Mouse (Mus musculus): Measurements from ENCODE around the gene Crmp1.

DNA sequence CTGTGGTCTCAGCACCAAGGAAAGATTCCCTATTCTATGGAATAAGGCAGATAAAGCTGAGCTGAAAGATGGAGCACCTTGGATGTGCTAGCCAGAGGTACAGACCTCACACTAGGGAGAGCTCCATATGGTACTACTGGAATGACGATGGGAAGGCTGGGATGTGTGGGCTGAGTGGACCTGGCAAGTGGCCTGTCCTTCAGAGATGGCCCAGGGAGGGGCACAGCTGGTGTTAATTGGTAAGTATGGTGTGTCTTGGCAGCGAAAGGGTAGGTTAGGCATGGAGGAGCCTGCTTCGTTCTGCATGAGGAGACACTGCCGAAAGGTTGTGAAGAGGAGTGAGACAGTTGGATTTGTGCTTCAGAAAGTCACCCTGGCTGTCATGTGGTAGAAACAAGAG lies 12.8 kb downstream of the Crmp1 start:
- TF ChIP-seq CTCF (IDR thresholded peaks at IDR 0.05; ENCODE audit: borderline replicate concordance, insufficient read depth, low read depth, low read length): no peak
- TF ChIP-seq POLR2A (IDR thresholded peaks at IDR 0.05; ENCODE audit: borderline replicate concordance, insufficient read depth, low read length): no peak
